Mouse (Mus musculus): ENCODE data around the gene Depp1.

- TF ChIP-seq REST (IDR thresholded peaks at IDR 0.05; ENCODE audit: insufficient read depth, insufficient read length) = no peak
- TF ChIP-seq MAX (IDR thresholded peaks at IDR 0.05; ENCODE audit: low read depth) = no peak
Measured at GRCm38 (mm10) chr6:116647763-116648162, 2.6 kb upstream of the Depp1 start.

Measured in myocyte (in vitro differentiated cells).